ENCODE assay signal across 8 mouse cellular contexts in the genomic region with DNA sequence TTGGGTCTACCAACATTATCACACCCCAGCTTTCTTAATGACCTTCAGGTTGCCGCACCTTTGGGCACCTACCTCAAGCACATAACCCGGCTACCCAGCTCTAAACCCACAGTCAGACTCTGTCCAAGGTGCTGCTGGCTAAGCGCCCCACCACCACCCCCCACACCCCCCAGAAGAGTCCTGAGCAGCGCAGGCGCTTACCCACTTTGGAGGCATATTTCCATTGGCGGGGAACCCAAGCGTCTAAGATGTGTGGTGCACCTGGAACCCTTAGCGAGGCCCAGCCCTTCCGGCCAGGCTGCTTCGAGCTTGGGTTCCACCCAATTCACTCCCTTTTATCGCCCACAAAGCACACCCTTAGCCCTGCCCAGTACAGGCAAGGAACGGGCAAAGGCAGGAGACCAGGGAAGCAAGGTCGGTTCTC. TPM values are rescaled to one million over a fixed set of nuclear protein-coding genes. Genes with fewer than 3 reads are reported as not detected.
DNase-seq lines count a peak whose midpoint lies in the region; ATAC-seq and TF ChIP-seq lines count a peak whose summit lies in the region.

Gene Paqr4 (minus strand): TSS at position 270 of the 424 bp plus-strand sequence.

- H3K79me2 ChIP-seq in CH12.LX (replicated peaks; ENCODE audit: control insufficient read depth, extremely low read depth, insufficient read depth, poor library complexity, severe bottlenecking) = no peaks in the 10 kb centered on the region
- no peaks in the 10 kb centered on the region for H3K79me2 ChIP-seq in myocyte (ENCODE audit: control insufficient read depth, insufficient read depth)

- intact Hi-C loops in heart, postnatal 36 days (cut with DNase I) = loop anchor here (1.0 kb wide), 1 partner anchor 14 kb away; the partner anchor contains the start of gene Pkmyt1

- in situ Hi-C loops in CH12.LX (cut with MboI; ENCODE audit: low pct_ligation_motif_present, low pct_unique_long_range_greater_than_20kb, low sequenced_read_pairs) = no loop called here

- peak within 1 kb of the TSS; percentile 93 for H3K4me2 ChIP-seq in CH12.LX (ENCODE audit: insufficient read depth, low read depth, poor library complexity, severe bottlenecking)
- H3K4me2 ChIP-seq in embryonic facial prominence, embryonic 12.5 days (replicated peaks) = peak within 1 kb of the TSS; percentile 86
- H3K4me2 ChIP-seq in limb, embryonic 13.5 days (replicated peaks) = peak within 1 kb of the TSS; percentile 98
- H3K4me2 ChIP-seq in myocyte (ENCODE audit: low read depth) = peak within 1 kb of the TSS; percentile 94

- H3ac ChIP-seq in myocyte (ENCODE audit: control insufficient read depth, insufficient read length) = peak within 1 kb of the TSS; percentile 37

- 9% methylated on average over 13 of the region's 13 CpGs for WGBS in embryonic facial prominence, embryonic 12.5 days
- 2% methylated on average over 13 of the region's 13 CpGs for WGBS in limb, embryonic 13.5 days

- no peaks in the 10 kb centered on the region for H3K9me3 ChIP-seq in CH12.LX (replicated peaks; ENCODE audit: low read length)
- no peaks in the 10 kb centered on the region for H3K9me3 ChIP-seq in embryonic facial prominence, embryonic 12.5 days
- H3K9me3 ChIP-seq in limb, embryonic 13.5 days = no peaks in the 10 kb centered on the region

- no peak for TF ChIP-seq RAD21 in CH12.LX (IDR thresholded peaks at IDR 0.05; ENCODE audit: low read depth, low read length)

- H3K9ac ChIP-seq in CH12.LX (ENCODE audit: insufficient read depth, low read depth) = peak within 1 kb of the TSS; percentile 48
- peak within 1 kb of the TSS; percentile 43 for H3K9ac ChIP-seq in embryonic facial prominence, embryonic 12.5 days
- H3K9ac ChIP-seq in limb, embryonic 13.5 days = peak within 1 kb of the TSS; percentile 74

- no peak for TF ChIP-seq POLR2A in CH12.LX (IDR thresholded peaks at IDR 0.05; ENCODE audit: low read depth, low read length)
- no peak for TF ChIP-seq POLR2A in myocyte (IDR thresholded peaks at IDR 0.05; ENCODE audit: insufficient read length, low read depth)

- TF ChIP-seq CTCF in CH12.LX (conservative IDR thresholded peaks at IDR 0.05 in 1 of 2, IDR thresholded peaks at IDR 0.05 in 1 of 2; ENCODE audit: low read depth in 2 of 2, low read length in 2 of 2) = no peak

- peaks cover 13 to 27% of the 10 kb centered on the region in 2 experiments for H3K4me1 ChIP-seq in CH12.LX (ENCODE audit: control insufficient read depth in 1 of 2, insufficient read depth in 2 of 2)
- peaks cover 24% of the 10 kb centered on the region for H3K4me1 ChIP-seq in embryonic facial prominence, embryonic 12.5 days
- peaks cover 40% of the 10 kb centered on the region for H3K4me1 ChIP-seq in limb, embryonic 13.5 days

- H3K36me3 ChIP-seq in CH12.LX (replicated peaks in 1 of 2; ENCODE audit: control insufficient read depth in 1 of 2, insufficient read depth in 1 of 2, low read length in 1 of 2) (peaks cover 3 to 22% of the 10 kb centered on the region in 2 experiments), myocyte (ENCODE audit: control insufficient read depth, insufficient read depth) (no peaks in the 10 kb centered on the region)
- peaks cover 9% of the 10 kb centered on the region for H3K36me3 ChIP-seq in embryonic facial prominence, embryonic 12.5 days
- peaks cover 13% of the 10 kb centered on the region for H3K36me3 ChIP-seq in limb, embryonic 13.5 days

- H3K27ac ChIP-seq in CH12.LX (ENCODE audit: insufficient read depth, low read depth) = no peak within 1 kb of the TSS
- H3K27ac ChIP-seq in embryonic facial prominence, embryonic 12.5 days = no peak within 1 kb of the TSS
- H3K27ac ChIP-seq in limb, embryonic 13.5 days = no peak within 1 kb of the TSS

- H3K4me3 ChIP-seq in CH12.LX (replicated peaks in 1 of 3; ENCODE audit: low read depth in 2 of 3, low read length in 2 of 3, poor library complexity in 1 of 3) (peak within 1 kb of the TSS in 2 of 3 experiments; percentile 33 to 58), myocyte (peak within 1 kb of the TSS; percentile 35)
- H3K4me3 ChIP-seq in embryonic facial prominence, embryonic 12.5 days = peak within 1 kb of the TSS; percentile 50
- peak within 1 kb of the TSS; percentile 67 for H3K4me3 ChIP-seq in limb, embryonic 13.5 days

- H3K27me3 ChIP-seq in CH12.LX (replicated peaks) (peaks cover 65% of the 10 kb centered on the region), myocyte (ENCODE audit: control insufficient read depth, insufficient read depth, insufficient read length) (peaks cover 35% of the 10 kb centered on the region)
- H3K27me3 ChIP-seq in embryonic facial prominence, embryonic 12.5 days = peaks cover 80% of the 10 kb centered on the region
- H3K27me3 ChIP-seq in limb, embryonic 13.5 days = peaks cover 91% of the 10 kb centered on the region

- TF ChIP-seq EP300 in CH12.LX (IDR thresholded peaks at IDR 0.05; ENCODE audit: low read length) = no peak

- peak; percentile 75 for DNase-seq in cerebellum, adult 9-11 months
- DNase-seq in cerebellum, postnatal 36 days = no peak
- DNase-seq in CH12.LX (ENCODE audit: extremely low read depth) = no peak
- no peak for DNase-seq in heart, postnatal 36 days
- no peak for DNase-seq in B cell, adult 2 months

- dilution Hi-C loops in CH12.LX (cut with MboI; ENCODE audit: extremely low pct_ligation_motif_present, extremely low pct_unique_long_range_greater_than_20kb, low sequenced_read_pairs) = no loop called here

- ATAC-seq in embryonic facial prominence, embryonic 12.5 days (ENCODE audit: insufficient number of reproducible peaks, insufficient read depth, low FRiP score, low TSS enrichment) = no peak
- ATAC-seq in limb, embryonic 13.5 days (ENCODE audit: low FRiP score, low read depth) = peak; percentile 42

TF ChIP-seq in CH12.LX, 34 proteins besides CTCF, POLR2A, EP300 and RAD21:
- TF ChIP-seq USF1 (IDR thresholded peaks at IDR 0.05; ENCODE audit: low read depth, low read length) (no peak), MEF2A (IDR thresholded peaks at IDR 0.05; ENCODE audit: borderline replicate concordance, low read depth, low read length) (no peak), NRF1 (IDR thresholded peaks at IDR 0.05; ENCODE audit: low read depth, low read length) (peak; percentile 34; the same call in 1 of the 2 replicates), MAX (IDR thresholded peaks at IDR 0.05; ENCODE audit: low read length) (no peak), MXI1 (IDR thresholded peaks at IDR 0.05; ENCODE audit: low read depth, low read length) (peak; percentile 81), UBTF (IDR thresholded peaks at IDR 0.05; ENCODE audit: low read depth, low read length) (no peak), KAT2A (IDR thresholded peaks at IDR 0.05; ENCODE audit: insufficient replicate concordance, low read length) (no peak), SMC3 (IDR thresholded peaks at IDR 0.05; ENCODE audit: low read depth, low read length) (no peak), SIN3A (IDR thresholded peaks at IDR 0.05; ENCODE audit: low read length) (peak; percentile 81), BHLHE40 (IDR thresholded peaks at IDR 0.05; ENCODE audit: low read depth, low read length) (no peak), IRF4 (IDR thresholded peaks at IDR 0.05; ENCODE audit: low read depth, low read length) (no peak)

TF ChIP-seq in myocyte, 11 proteins besides CTCF, POLR2A, EP300 and RAD21:
- no peak for TF ChIP-seq E2F4 (IDR thresholded peaks at IDR 0.05; ENCODE audit: insufficient read depth)
- TF ChIP-seq REST (IDR thresholded peaks at IDR 0.05; ENCODE audit: insufficient read depth, insufficient read length) = peak; percentile 44
TF ChIP-seq in myocyte: peak in this region for 1.

RNA-seq across cellular contexts. Expression of gene Paqr4, which starts in this region (rescaled TPM):
- 2.0 and 2.8 TPM in 2 replicates for total RNA-seq in CH12.LX (2012; rRNA removed)
- total RNA-seq in CH12.LX (2014; rRNA removed) = 0.47 and 1.0 TPM in 2 replicates
- polyA plus RNA-seq in CH12.LX (2012; ENCODE audit: insufficient read length, low read depth) = 0.80 and 1.1 TPM in 2 replicates
- 14.8 and 16.0 TPM in 2 replicates for polyA plus RNA-seq in embryonic facial prominence, embryonic 12.5 days (2016; fragmentation: Nextera tagmentation; extraction: Ambion mirVana)
- 10 to 100 TPM; 20.0 to 28.5 TPM for total RNA-seq in heart, postnatal 36 days (2021)
- polyA plus RNA-seq in limb, embryonic 13.5 days (2015; fragmentation: Nextera tagmentation; extraction: Ambion mirVana) = 15.5 and 16.1 TPM in 2 replicates
- 15.4 TPM for polyA plus RNA-seq in myocyte (2012; fragmentation: generic; extraction: Trizol)

Comparison
In these comparisons a context has a peak if more than half of its experiments do, and no peak if none do; other contexts are left out.
1. RNA of gene Paqr4 (total RNA-seq): 20.0 to 28.5 TPM in heart, postnatal 36 days; 0.47 to 2.8 TPM in CH12.LX; every median in the first group is over 4 times any median in the second.
2. Peak in every context shown above with its lines, with median percentiles within 50 percentile points of each other: H3K4me2 ChIP-seq, H3K4me3 ChIP-seq and H3K9ac ChIP-seq.